Mouse (Mus musculus) heart, postnatal 14 days (tissue): ENCODE measurements around the gene Adgrf5. TPM values are rescaled to one million over a fixed set of nuclear protein-coding genes. Genes with fewer than 3 reads are reported as not detected.

Experiments
- DNase-seq, 2 experiments: peaks; one replicate each; pipeline ENCODE4 v3.0.0; 2021 to 2022
- intact Hi-C: fragments of 180-260 bp; cut with DNase I; formaldehyde crosslinking; loops from one replicate; pipeline ENCODE4 v1.15.1; 2025
- total RNA-seq, 2 experiments: library from RNA; stranded (reverse); gene quantifications; 2 replicates each; pipeline ENCODE4 v1.2.3; 2021

Gene Adgrf5
- total RNA-seq, 2 experiments from 2014 or later, result 256 to 273 TPM

GRCm38 (mm10) chr17:43504594-43504934, 144.3 kb downstream of the Adgrf5 start:
- intact Hi-C loops, result no loop called here

More at GRCm38 (mm10) chr17:43504594-43504934, 144.3 kb downstream of the Adgrf5 start:
- no peak for DNase-seq

Other genes with a start within 250 kb of the Adgrf5 start
- not detected for gene Adgrf1, start 90.1 kb upstream of the Adgrf5 start, total RNA-seq
- not detected for gene Mep1a, start 142.4 kb downstream of the Adgrf5 start, total RNA-seq
- not detected for gene Ankrd66, start 183.2 kb downstream of the Adgrf5 start, total RNA-seq
- gene Pla2g7, start 207.6 kb downstream of the Adgrf5 start, total RNA-seq, result 1 to 10 TPM; 5.1 to 7.2 TPM